12 mouse cellular contexts compared by ENCODE assay signal in the genomic region with DNA sequence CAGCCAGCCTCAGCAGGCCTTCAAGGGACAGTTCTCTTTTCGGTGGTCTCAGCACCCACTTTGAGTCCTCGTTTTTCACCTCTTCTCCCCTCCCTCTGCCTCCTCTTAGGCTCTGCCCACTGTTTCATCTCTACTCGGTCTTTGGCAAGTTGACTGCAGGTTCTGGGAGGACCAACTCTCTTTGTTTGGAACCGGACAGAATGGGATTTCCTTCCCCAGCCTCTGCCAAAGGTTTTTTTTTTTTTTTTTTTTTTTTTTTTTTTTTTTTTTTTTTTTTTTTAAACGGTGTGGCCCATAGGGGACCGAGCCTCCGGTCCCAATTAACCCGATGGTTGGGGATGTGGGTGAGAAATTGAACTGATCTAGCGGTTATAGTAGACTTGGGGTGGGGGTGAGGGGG. TPM values are rescaled to one million over a fixed set of nuclear protein-coding genes. Genes with fewer than 3 reads are reported as not detected.
DNase-seq lines count a peak whose midpoint lies in the region; ATAC-seq and TF ChIP-seq lines count a peak whose summit lies in the region.
"Had no signal": no experiment of that assay in that cellular context is flagged by ENCODE, and none has a peak within 500 bp of the region (broad histone marks: within the 10 kb centered on the region; RNA-seq: fewer than 3 reads in every experiment).

No protein-coding gene starts in this region.

- 0% methylated on average over 9 of the region's 9 CpGs for WGBS in kidney, embryonic 14.5 days
- 1% methylated on average over 9 of the region's 9 CpGs for WGBS in stomach, embryonic 15.5 days
- under 1% methylated on average over 9 of the region's 9 CpGs for WGBS in stomach, postnatal 0 days
- WGBS in intestine, postnatal 0 days: 4% methylated on average over 9 of the region's 9 CpGs
- 5% methylated on average over 9 of the region's 9 CpGs for WGBS in thymus, adult 2 months

- no peaks in the 10 kb centered on the region for H3K9me3 ChIP-seq in kidney, embryonic 14.5 days (ENCODE audit: control insufficient read depth, low read length)
- H3K9me3 ChIP-seq in stomach, embryonic 15.5 days: no peaks in the 10 kb centered on the region
- H3K9me3 ChIP-seq in stomach, postnatal 0 days (ENCODE audit: control insufficient read depth, low read length): no peaks in the 10 kb centered on the region
- H3K9me3 ChIP-seq in intestine, postnatal 0 days (ENCODE audit: control insufficient read depth): no peaks in the 10 kb centered on the region

- TF ChIP-seq EP300 in stomach, postnatal 0 days (optimal IDR thresholded peaks at IDR 0.05): no peak

- peak overlapping the region; percentile 97 for H3K27ac ChIP-seq in kidney, embryonic 14.5 days (ENCODE audit: low read depth, low read length)
- H3K27ac ChIP-seq in stomach, embryonic 15.5 days: no peak overlapping the region
- H3K27ac ChIP-seq in stomach, postnatal 0 days (replicated peaks): no peak overlapping the region
- H3K27ac ChIP-seq in intestine, postnatal 0 days (ENCODE audit: low read depth, low read length): no peak overlapping the region
- no peak overlapping the region for H3K27ac ChIP-seq in thymus, adult 2 months (ENCODE audit: control insufficient read depth, insufficient read depth, low read length)

- peak overlapping the region; percentile 69 for H3K4me2 ChIP-seq in kidney, embryonic 14.5 days (replicated peaks; ENCODE audit: low read depth, low read length)
- H3K4me2 ChIP-seq in stomach, embryonic 15.5 days: peak overlapping the region; percentile 48; the same call in 1 of the 2 replicates
- no peak overlapping the region for H3K4me2 ChIP-seq in stomach, postnatal 0 days (replicated peaks; ENCODE audit: low read depth)
- no peak overlapping the region; the same call in 1 of the 2 replicates for H3K4me2 ChIP-seq in intestine, postnatal 0 days (replicated peaks; ENCODE audit: low read depth)

- H3K9ac ChIP-seq in kidney, embryonic 14.5 days (ENCODE audit: low read depth, low read length): peak overlapping the region; percentile 87
- H3K9ac ChIP-seq in stomach, embryonic 15.5 days: no peak overlapping the region
- H3K9ac ChIP-seq in stomach, postnatal 0 days (ENCODE audit: low read length): no peak overlapping the region
- no peak overlapping the region for H3K9ac ChIP-seq in intestine, postnatal 0 days (ENCODE audit: low read depth, low read length)

- no peak for DNase-seq in kidney, postnatal 14 days
- no peak for DNase-seq in stomach, postnatal 0 days (ENCODE audit: low spot score)
- no peak for DNase-seq in thymus, adult 2 months
- no peak for DNase-seq in T-cell, adult 2 months (ENCODE audit: low spot score)
- no peak for DNase-seq in spleen, postnatal 14 days (ENCODE audit: low spot score in 2 of 2)
- DNase-seq: gastrocnemius, postnatal 36 days had no signal

- peak overlapping the region; percentile 57 for H3K4me3 ChIP-seq in kidney, embryonic 14.5 days (ENCODE audit: low read length)
- H3K4me3 ChIP-seq in stomach, embryonic 15.5 days (replicated peaks): peak overlapping the region; percentile 19; the same call in 1 of the 2 replicates
- H3K4me3 ChIP-seq in stomach, postnatal 0 days (ENCODE audit: low read depth, low read length): no peak overlapping the region
- peak overlapping the region; percentile 25 for H3K4me3 ChIP-seq in intestine, postnatal 0 days (ENCODE audit: low read depth, low read length)
- H3K4me3 ChIP-seq in thymus, adult 2 months (ENCODE audit: control insufficient read depth, insufficient read depth, low read length): no peak overlapping the region
- H3K4me3 ChIP-seq: erythroblast, embryonic 14.5 days had no signal

- TF ChIP-seq CTCF in stomach, postnatal 0 days (IDR thresholded peaks at IDR 0.05; ENCODE audit: low read depth): no peak
- TF ChIP-seq CTCF in intestine, postnatal 0 days (IDR thresholded peaks at IDR 0.05; ENCODE audit: low read depth): no peak
- no peak for TF ChIP-seq CTCF in thymus, adult 2 months (IDR thresholded peaks at IDR 0.05; ENCODE audit: borderline replicate concordance, control insufficient read depth, extremely low read depth, insufficient read depth, low read length, poor library complexity)

- ATAC-seq in kidney, embryonic 14.5 days (ENCODE audit: low FRiP score, low TSS enrichment): no peak
- ATAC-seq in stomach, embryonic 15.5 days (ENCODE audit: insufficient read depth, low FRiP score, low read depth): no peak
- no peak for ATAC-seq in stomach, postnatal 0 days (ENCODE audit: low FRiP score, low TSS enrichment)
- ATAC-seq in intestine, postnatal 0 days: no peak
- ATAC-seq: activated CD4-positive, CD25-positive, alpha-beta regulatory T cell, adult 4 months had no signal

- no peaks in the 10 kb centered on the region for H3K36me3 ChIP-seq in kidney, embryonic 14.5 days (ENCODE audit: control insufficient read depth, insufficient read depth, low read length)
- no peaks in the 10 kb centered on the region for H3K36me3 ChIP-seq in stomach, embryonic 15.5 days
- no peaks in the 10 kb centered on the region for H3K36me3 ChIP-seq in stomach, postnatal 0 days (ENCODE audit: control insufficient read depth, insufficient read depth, low read length)
- no peaks in the 10 kb centered on the region for H3K36me3 ChIP-seq in intestine, postnatal 0 days (ENCODE audit: control insufficient read depth, insufficient read depth)
- H3K36me3 ChIP-seq in thymus, adult 2 months (ENCODE audit: control insufficient read depth, insufficient read depth, low read length): no peaks in the 10 kb centered on the region

- peaks cover 67% of the 10 kb centered on the region for H3K27me3 ChIP-seq in kidney, embryonic 14.5 days (ENCODE audit: control insufficient read depth, insufficient read depth, low read length)
- H3K27me3 ChIP-seq in stomach, embryonic 15.5 days (replicated peaks): peaks cover 99% of the 10 kb centered on the region
- H3K27me3 ChIP-seq in stomach, postnatal 0 days (ENCODE audit: control insufficient read depth, insufficient read depth, low read length): peaks cover 41% of the 10 kb centered on the region
- H3K27me3 ChIP-seq in intestine, postnatal 0 days (replicated peaks; ENCODE audit: control insufficient read depth, insufficient read depth, low read length): peaks cover 98% of the 10 kb centered on the region
- peaks cover 36% of the 10 kb centered on the region for H3K27me3 ChIP-seq in thymus, adult 2 months (ENCODE audit: control insufficient read depth, insufficient read depth, low read length)

- peaks cover 8% of the 10 kb centered on the region; the same call in 1 of the 2 replicates for H3K4me1 ChIP-seq in kidney, embryonic 14.5 days (ENCODE audit: control insufficient read depth, insufficient read depth, low read length)
- peaks cover 18% of the 10 kb centered on the region for H3K4me1 ChIP-seq in stomach, embryonic 15.5 days
- H3K4me1 ChIP-seq in stomach, postnatal 0 days (replicated peaks; ENCODE audit: control insufficient read depth, insufficient read depth): no peaks in the 10 kb centered on the region
- 0 out of 2 replicates have a peak, but pooled peaks cover 5% of the 10 kb centered on the region for H3K4me1 ChIP-seq in intestine, postnatal 0 days (replicated peaks; ENCODE audit: control insufficient read depth, insufficient read depth, low read length)
- H3K4me1 ChIP-seq in thymus, adult 2 months (replicated peaks; ENCODE audit: control insufficient read depth, insufficient read depth, low read length): no peaks in the 10 kb centered on the region

- no peak for TF ChIP-seq POLR2A in thymus, adult 2 months (IDR thresholded peaks at IDR 0.05; ENCODE audit: control insufficient read depth, extremely low read depth, insufficient read depth, low read length, poor library complexity)

RNA-seq across cellular contexts. Expression of a gene that starts 4.8 kb away (rescaled TPM):
- 43.3 and 55.9 TPM in 2 replicates for polyA plus RNA-seq in kidney, embryonic 14.5 days (2014; fragmentation: Nextera tagmentation; extraction: Ambion mirVana)
- 0.08 TPM in 1 of 2 replicates, not detected in the other for polyA plus RNA-seq in stomach, embryonic 15.5 days (2015; fragmentation: Nextera tagmentation; extraction: Ambion mirVana)
- 0.05 TPM in 1 of 2 replicates, not detected in the other for polyA plus RNA-seq in stomach, postnatal 0 days (2015; fragmentation: Nextera tagmentation; extraction: Ambion mirVana)
- not detected in 2 replicates for polyA plus RNA-seq in intestine, postnatal 0 days (2015; fragmentation: Nextera tagmentation; extraction: Ambion mirVana)
- polyA plus RNA-seq in thymus, adult 2 months (2012; rRNA removed): 0.10 and 0.12 TPM in 2 replicates
- polyA plus RNA-seq: activated CD4-positive, CD25-positive, alpha-beta regulatory T cell, adult 4 months; erythroblast, embryonic 14.5 days; intestine, embryonic 14.5 days had no signal

Comparison
In these comparisons a context has a peak if more than half of its experiments do, and no peak if none do; other contexts are left out.
1. H3K4me2 ChIP-seq: peak in kidney, embryonic 14.5 days (single experiment) and stomach, embryonic 15.5 days (single experiment); none in stomach, postnatal 0 days (single experiment) and intestine, postnatal 0 days (single experiment).
2. H3K4me3 ChIP-seq: peak in kidney, embryonic 14.5 days (single experiment), stomach, embryonic 15.5 days (single experiment) and intestine, postnatal 0 days (single experiment); none in stomach, postnatal 0 days (single experiment) and thymus, adult 2 months (single experiment).
3. RNA of a gene that starts 4.8 kb away (polyA plus RNA-seq): 43.3 to 55.9 TPM in kidney, embryonic 14.5 days; 0.10 to 0.12 TPM in thymus, adult 2 months, 0.08 TPM in stomach, embryonic 15.5 days, 0.05 TPM in stomach, postnatal 0 days and not detected in intestine, postnatal 0 days; every median in the first group is over 10 times any median in the second.